Mouse (Mus musculus) testis, adult 2 months (tissue): ENCODE results near the gene Kcnip4. TPM values are rescaled to one million over a fixed set of nuclear protein-coding genes. Genes with fewer than 3 reads are reported as not detected.

Experiments
- H3K27ac ChIP-seq: fragments of 200-500 bp; 2 replicates; pipeline ENCODE4 v1.5.1; 2012; ENCODE audit warnings: low read depth, low read length; ENCODE audit not compliant: control insufficient read depth, insufficient read depth
- H3K27me3 ChIP-seq: fragments of 200-500 bp; 2 replicates; pipeline ENCODE4 v1.6.1; 2012; ENCODE audit warnings: mild to moderate bottlenecking, low read length, moderate library complexity; ENCODE audit not compliant: control insufficient read depth, insufficient read depth
- H3K36me3 ChIP-seq: fragments of 200-500 bp; 2 replicates; pipeline ENCODE4 v1.6.1; 2012; ENCODE audit warnings: mild to moderate bottlenecking, low read length; ENCODE audit not compliant: control insufficient read depth, insufficient read depth
- H3K4me1 ChIP-seq: fragments of 200-500 bp; 2 replicates; pipeline ENCODE4 v1.6.1; 2012; ENCODE audit warnings: low read length; ENCODE audit not compliant: control insufficient read depth, insufficient read depth
- H3K4me3 ChIP-seq: fragments of 200-500 bp; 2 replicates; pipeline ENCODE4 v1.5.1; 2012; ENCODE audit warnings: low read depth, mild to moderate bottlenecking, low read length, moderate library complexity, mixed read lengths; ENCODE audit not compliant: control insufficient read depth
- CTCF ChIP-seq: fragments of 200-500 bp; IDR thresholded peaks from 2 replicates; pipeline ENCODE4 v1.5.1; 2012; ENCODE audit warnings: low read depth, mild to moderate bottlenecking, inconsistent platforms, low read length, moderate library complexity; ENCODE audit not compliant: control insufficient read depth, insufficient read depth, insufficient replicate concordance
- POLR2A ChIP-seq: fragments of 200-500 bp; IDR thresholded peaks from 2 replicates; pipeline ENCODE4 v1.6.1; 2012; ENCODE audit warnings: low read depth, mild to moderate bottlenecking, inconsistent platforms, low read length, moderate library complexity; ENCODE audit not compliant: control insufficient read depth
- polyA plus RNA-seq: library from polyadenylated mRNA; depleted of rRNA; stranded (reverse); fragments of >200 nt; gene quantifications from 2 replicates; pipeline ENCODE4 v1.2.3, GENCODE M21; 2012

Kcnip4 gene
- polyA plus RNA-seq, 1 experiment: 2.2 TPM

GRCm38 (mm10) chr5:48878081-48878480 is 646.6 kb downstream of the Kcnip4 start:
- H3K4me3 ChIP-seq: no peak overlapping the region
- no peaks in the 10 kb centered on the region for H3K27me3 ChIP-seq
- no peaks in the 10 kb centered on the region for H3K4me1 ChIP-seq
- no peaks in the 10 kb centered on the region for H3K36me3 ChIP-seq
- no peak overlapping the region for H3K27ac ChIP-seq
- TF ChIP-seq POLR2A: no peak
- TF ChIP-seq CTCF: no peak

- Histone ChIP-seq H3K4me3 (no peak overlapping the region), H3K27me3 (no peaks in the 10 kb centered on the region), H3K36me3 (no peaks in the 10 kb centered on the region), H3K27ac (no peak overlapping the region), H3K4me1 (no peaks in the 10 kb centered on the region)
- TF ChIP-seq CTCF (no peak), POLR2A (no peak)
Observed at GRCm38 (mm10) chr5:48864268-48864967, 660.3 kb downstream of the Kcnip4 start.

- Histone ChIP-seq H3K27me3 (no peaks in the 10 kb centered on the region), H3K4me1 (no peaks in the 10 kb centered on the region), H3K4me3 (no peak overlapping the region), H3K36me3 (no peaks in the 10 kb centered on the region), H3K27ac (no peak overlapping the region)
- TF ChIP-seq CTCF (no peak), POLR2A (no peak)
Observed at GRCm38 (mm10) chr5:48840971-48841370, 683.7 kb downstream of the Kcnip4 start.

- Histone ChIP-seq H3K36me3 (no peaks in the 10 kb centered on the region), H3K27ac (no peak overlapping the region), H3K4me1 (no peaks in the 10 kb centered on the region), H3K4me3 (no peak overlapping the region), H3K27me3 (no peaks in the 10 kb centered on the region)
- no peak for TF ChIP-seq CTCF
- no peak for TF ChIP-seq POLR2A
Observed at GRCm38 (mm10) chr5:48795526-48795925, 729.2 kb downstream of the Kcnip4 start.

GRCm38 (mm10) chr5:48779376-48779775 is 745.3 kb downstream of the Kcnip4 start:
- no peaks in the 10 kb centered on the region for H3K36me3 ChIP-seq
- H3K4me1 ChIP-seq: no peaks in the 10 kb centered on the region
- no peak overlapping the region for H3K4me3 ChIP-seq
- H3K27ac ChIP-seq: no peak overlapping the region
- H3K27me3 ChIP-seq: no peaks in the 10 kb centered on the region
- no peak for TF ChIP-seq POLR2A
- TF ChIP-seq CTCF: no peak

GRCm38 (mm10) chr5:48748613-48749012 is 776.1 kb downstream of the Kcnip4 start:
- TF ChIP-seq POLR2A (no peak), CTCF (no peak)
- no peaks in the 10 kb centered on the region for H3K27me3 ChIP-seq

GRCm38 (mm10) chr5:48737640-48738039 is 787.1 kb downstream of the Kcnip4 start:
- H3K4me1 ChIP-seq: no peaks in the 10 kb centered on the region
- H3K4me3 ChIP-seq: no peak overlapping the region
- TF ChIP-seq POLR2A (no peak), CTCF (no peak)
- H3K36me3 ChIP-seq: no peaks in the 10 kb centered on the region
- no peak overlapping the region for H3K27ac ChIP-seq
- no peaks in the 10 kb centered on the region for H3K27me3 ChIP-seq

More at GRCm38 (mm10) chr5:48748613-48749012, 776.1 kb downstream of the Kcnip4 start:
- Histone ChIP-seq H3K27ac (no peak overlapping the region), H3K4me1 (no peaks in the 10 kb centered on the region), H3K4me3 (no peak overlapping the region), H3K36me3 (no peaks in the 10 kb centered on the region)
